Mouse (Mus musculus): ENCODE results near the gene Rnf212b. TPM values are rescaled to one million over a fixed set of nuclear protein-coding genes. Genes with fewer than 3 reads are reported as not detected.

The Rnf212b gene
- polyA plus RNA-seq, 1 experiment from 2014 or later: not detected

DNA sequence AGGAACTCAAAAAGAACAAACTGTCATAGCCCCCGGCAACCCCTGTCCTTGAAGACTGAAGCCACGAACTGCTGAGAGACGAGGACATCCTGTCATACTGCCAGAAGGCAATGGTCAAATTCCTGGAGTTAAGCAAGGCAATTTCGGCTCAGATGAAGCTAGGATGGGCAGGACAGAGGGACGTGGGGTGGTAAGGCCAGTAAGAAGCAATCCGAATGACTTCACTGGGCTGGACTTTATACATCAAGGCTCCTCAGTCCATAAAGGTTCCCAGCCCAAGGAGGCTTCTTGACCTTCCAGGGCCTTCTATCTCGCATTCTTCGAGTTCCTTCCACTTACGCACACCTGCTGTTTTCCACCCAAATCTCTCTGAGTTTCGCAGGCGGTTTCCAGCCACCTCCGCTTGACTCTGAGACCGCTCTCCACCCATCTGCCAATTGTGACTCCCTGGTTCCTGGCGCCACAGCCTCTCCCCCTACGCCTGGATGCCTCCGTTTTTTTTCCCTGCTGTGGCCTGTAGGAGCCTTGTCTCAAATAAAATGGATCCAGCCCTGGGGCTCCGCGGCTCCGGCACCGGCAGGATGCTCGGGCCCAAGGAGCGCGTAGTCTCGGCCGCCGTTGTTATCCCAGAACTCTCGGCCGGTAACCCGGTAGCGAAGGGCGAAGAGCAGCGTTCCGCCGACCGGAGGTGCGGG lies 62.0 kb downstream of the Rnf212b start:
- WGBS: 2% methylated on average over 36 of the region's 36 CpGs

DNA sequence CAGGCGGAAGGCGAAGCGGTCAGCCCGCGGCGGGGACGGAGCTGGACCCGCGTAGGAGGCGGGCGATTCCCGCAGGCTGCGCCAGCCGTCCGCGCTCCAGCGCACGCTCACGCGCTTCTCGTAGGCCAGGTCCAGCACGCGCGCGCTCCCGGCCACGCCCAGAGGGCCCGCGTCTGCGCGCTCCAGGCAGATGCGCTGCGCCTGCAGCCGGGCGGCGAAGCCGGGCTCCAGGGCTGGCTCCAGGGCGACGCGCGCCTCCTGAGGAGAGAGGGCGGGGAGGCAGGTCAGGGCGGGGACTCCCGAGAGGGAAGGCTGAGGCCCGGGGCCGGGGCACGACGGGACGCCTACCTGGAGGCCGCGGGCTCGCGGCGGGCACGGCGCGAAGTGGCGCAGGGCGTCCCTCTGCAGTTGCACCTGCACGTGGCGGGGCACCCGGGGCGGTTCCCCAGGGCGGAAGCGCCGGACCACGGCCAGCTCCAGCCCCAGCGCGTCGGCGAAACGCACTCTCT lies 62.7 kb downstream of the Rnf212b start:
- peak; percentile 93 for ATAC-seq (ENCODE audit: low read depth)
- H3K9ac ChIP-seq (replicated peaks; ENCODE audit: low read depth, low read length): peak overlapping the region; percentile 95
- WGBS: under 1% methylated on average over 51 of the region's 72 CpGs

More for the DNA sequence above, 62.0 kb downstream of the Rnf212b start:
- Histone ChIP-seq H3K9me3 (ENCODE audit: control insufficient read depth, low read length) (no peaks in the 10 kb centered on the region), H3K36me3 (ENCODE audit: control insufficient read depth, insufficient read depth, low read length) (no peaks in the 10 kb centered on the region), H3K27me3 (ENCODE audit: control insufficient read depth, insufficient read depth, low read length) (no peaks in the 10 kb centered on the region), H3K27ac (ENCODE audit: low read depth, low read length) (peak overlapping the region; percentile 93), H3K4me3 (ENCODE audit: low read depth, low read length) (peak overlapping the region; percentile 82), H3K4me1 (ENCODE audit: control insufficient read depth, insufficient read depth, low read length) (peaks cover 8% of the 10 kb centered on the region), H3K9ac (replicated peaks; ENCODE audit: low read depth, low read length) (peak overlapping the region; percentile 95), H3K4me2 (ENCODE audit: low read depth, low read length) (peak overlapping the region; percentile 89)
- ATAC-seq (ENCODE audit: low read depth): peak; percentile 57

DNA sequence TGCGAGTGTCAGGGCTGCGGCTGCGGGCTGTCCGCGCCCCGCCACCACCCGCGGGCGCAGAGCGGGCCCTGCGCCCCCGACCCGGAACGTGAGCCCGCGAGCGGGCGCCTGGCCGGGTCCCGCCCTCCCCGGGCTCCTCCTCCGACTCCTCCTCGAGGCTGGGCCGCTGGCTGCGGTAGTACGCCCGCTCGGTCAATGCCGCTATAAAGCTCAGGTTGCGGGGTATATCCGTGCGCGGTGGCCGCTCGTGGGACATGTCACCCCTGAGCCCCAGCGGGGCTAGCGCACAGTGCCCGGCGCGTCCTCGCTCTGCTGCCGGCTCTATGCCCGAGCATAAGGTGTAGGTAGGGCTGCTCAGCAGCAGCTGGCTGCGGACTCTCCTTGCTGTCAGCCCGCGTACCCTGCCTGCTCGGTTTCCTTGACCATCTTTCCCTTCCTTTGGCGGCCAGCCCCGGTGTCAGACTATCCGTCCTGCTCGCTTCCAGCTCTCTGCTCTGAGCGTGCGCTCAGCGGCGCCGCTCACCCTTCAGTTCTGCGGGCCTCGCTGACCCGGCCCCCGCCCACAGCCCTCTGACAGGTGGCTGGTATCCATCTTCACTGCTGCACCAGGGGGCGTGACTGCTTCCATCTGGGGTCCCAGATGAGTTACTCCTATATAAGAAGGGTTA lies 63.2 kb downstream of the Rnf212b start, which contains the start of gene Ppp1r3e:
Gene Ppp1r3e, minus strand, starts transcription at position 503 of the 668 bp plus-strand sequence.
- Histone ChIP-seq H3K9me3 (ENCODE audit: control insufficient read depth, low read length) (no peaks in the 10 kb centered on the region), H3K4me2 (ENCODE audit: low read depth, low read length) (peak within 1 kb of the TSS; percentile 89), H3K4me3 (ENCODE audit: low read depth, low read length) (peak within 1 kb of the TSS; percentile 82), H3K36me3 (ENCODE audit: control insufficient read depth, insufficient read depth, low read length) (no peaks in the 10 kb centered on the region), H3K4me1 (ENCODE audit: control insufficient read depth, insufficient read depth, low read length) (peaks cover 8% of the 10 kb centered on the region), H3K27ac (ENCODE audit: low read depth, low read length) (peak within 1 kb of the TSS; percentile 93), H3K9ac (replicated peaks; ENCODE audit: low read depth, low read length) (peak within 1 kb of the TSS; percentile 95), H3K27me3 (ENCODE audit: control insufficient read depth, insufficient read depth, low read length) (no peaks in the 10 kb centered on the region)
- ATAC-seq (ENCODE audit: low read depth): peak; percentile 79
- under 1% methylated on average over 52 of the region's 61 CpGs for WGBS

More for the DNA sequence above, 62.7 kb downstream of the Rnf212b start:
- Histone ChIP-seq H3K4me1 (ENCODE audit: control insufficient read depth, insufficient read depth, low read length) (peaks cover 8% of the 10 kb centered on the region), H3K4me2 (ENCODE audit: low read depth, low read length) (peak overlapping the region; percentile 89), H3K27ac (ENCODE audit: low read depth, low read length) (peak overlapping the region; percentile 93), H3K4me3 (ENCODE audit: low read depth, low read length) (peak overlapping the region; percentile 82), H3K36me3 (ENCODE audit: control insufficient read depth, insufficient read depth, low read length) (no peaks in the 10 kb centered on the region), H3K27me3 (ENCODE audit: control insufficient read depth, insufficient read depth, low read length) (no peaks in the 10 kb centered on the region), H3K9me3 (ENCODE audit: control insufficient read depth, low read length) (no peaks in the 10 kb centered on the region)

DNA sequence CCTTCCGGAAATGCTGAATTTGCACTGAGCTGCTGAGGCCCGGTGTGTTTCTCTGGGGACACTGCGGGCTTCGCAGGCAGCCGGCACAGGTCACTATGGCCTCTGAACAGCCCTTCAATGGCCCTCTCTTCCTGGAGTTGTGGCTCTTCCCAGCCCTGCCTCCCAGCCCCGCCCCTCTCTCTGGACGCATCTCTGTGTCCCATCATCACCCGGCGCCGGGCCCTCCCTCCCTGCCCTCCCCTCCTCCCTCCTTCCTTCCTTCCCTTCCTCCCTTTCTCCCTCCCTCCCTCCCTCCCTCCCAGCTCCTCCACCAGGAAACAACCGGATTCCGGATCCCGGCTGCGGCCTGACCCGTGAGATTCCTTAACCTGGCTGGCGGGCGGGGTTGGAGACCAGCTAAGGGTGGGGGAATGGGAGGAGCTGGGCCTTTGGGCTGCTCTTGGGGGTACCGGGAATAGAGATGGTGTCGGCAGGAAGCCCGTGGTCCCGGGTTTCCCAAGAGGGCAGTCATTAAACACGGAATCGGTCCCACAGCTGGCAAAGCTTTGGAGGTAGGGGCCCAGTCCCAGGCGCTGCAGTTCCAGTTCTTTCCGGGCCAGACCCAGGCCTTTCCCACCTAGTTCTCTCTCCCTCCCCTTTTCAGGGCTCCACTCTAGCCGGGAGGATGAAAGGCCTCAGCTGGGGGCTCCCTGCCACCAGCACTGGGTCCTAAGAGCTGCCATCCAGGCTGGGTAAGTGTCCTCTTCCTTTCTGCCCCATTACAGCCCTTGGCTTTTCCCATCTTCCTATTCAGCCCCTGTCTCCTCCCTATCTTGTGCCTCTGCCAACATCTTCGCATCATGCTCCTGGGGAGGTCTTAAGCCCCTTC lies 69.4 kb downstream of the Rnf212b start, which contains the start of the genes Bcl2l2 and Gm20521:
Gene Bcl2l2, plus strand, starts transcription at position 224 of the 868 bp plus-strand sequence.
Gene Gm20521, plus strand, starts transcription at position 288 of the 868 bp plus-strand sequence.
- 0% methylated on average over 27 of the region's 27 CpGs for WGBS
- H3K36me3 ChIP-seq (ENCODE audit: control insufficient read depth, insufficient read depth, low read length): no peaks in the 10 kb centered on the region; the same call in 1 of the 2 replicates
- H3K27ac ChIP-seq (ENCODE audit: low read depth, low read length): peak within 1 kb of the TSS; percentile 90
- H3K4me2 ChIP-seq (ENCODE audit: low read depth, low read length): peak within 1 kb of the TSS; percentile 80
- peak within 1 kb of the TSS; percentile 85 for H3K9ac ChIP-seq (replicated peaks; ENCODE audit: low read depth, low read length)
- no peaks in the 10 kb centered on the region for H3K27me3 ChIP-seq (ENCODE audit: control insufficient read depth, insufficient read depth, low read length)
- H3K4me1 ChIP-seq (ENCODE audit: control insufficient read depth, insufficient read depth, low read length): peaks cover 12% of the 10 kb centered on the region
- H3K4me3 ChIP-seq (ENCODE audit: low read depth, low read length): peak within 1 kb of the TSS; percentile 69
- peak; percentile 91 for ATAC-seq (ENCODE audit: low read depth)
- no peaks in the 10 kb centered on the region for H3K9me3 ChIP-seq (ENCODE audit: control insufficient read depth, low read length)

DNA sequence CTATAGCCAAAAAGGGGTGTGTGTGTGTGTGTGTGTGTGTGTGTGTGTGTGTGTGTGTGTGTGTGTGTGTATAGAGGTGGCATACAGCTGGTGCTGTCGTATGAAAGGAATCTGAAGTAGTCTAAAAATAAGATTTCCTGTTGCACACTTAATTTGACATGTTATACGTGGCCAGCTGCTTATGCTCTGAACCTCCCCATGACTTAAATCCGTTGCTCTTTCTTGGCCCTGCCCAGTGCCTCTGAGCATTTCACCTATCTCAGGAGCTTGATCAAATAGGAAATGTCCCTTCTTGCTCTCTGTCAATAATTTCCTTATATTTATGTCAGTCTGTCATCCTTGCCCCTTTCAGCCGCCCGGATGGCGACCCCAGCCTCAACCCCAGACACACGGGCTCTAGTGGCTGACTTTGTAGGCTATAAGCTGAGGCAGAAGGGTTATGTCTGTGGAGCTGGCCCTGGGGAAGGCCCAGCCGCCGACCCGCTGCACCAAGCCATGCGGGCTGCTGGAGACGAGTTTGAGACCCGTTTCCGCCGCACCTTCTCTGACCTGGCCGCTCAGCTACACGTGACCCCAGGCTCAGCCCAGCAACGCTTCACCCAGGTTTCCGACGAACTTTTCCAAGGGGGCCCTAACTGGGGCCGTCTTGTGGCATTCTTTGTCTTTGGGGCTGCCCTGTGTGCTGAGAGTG lies 70.2 kb downstream of the Rnf212b start:
- H3K27me3 ChIP-seq (ENCODE audit: control insufficient read depth, insufficient read depth, low read length): no peaks in the 10 kb centered on the region
- H3K27ac ChIP-seq (ENCODE audit: low read depth, low read length): peak overlapping the region; percentile 90
- H3K4me3 ChIP-seq (ENCODE audit: low read depth, low read length): peak overlapping the region; percentile 69
- H3K4me1 ChIP-seq (ENCODE audit: control insufficient read depth, insufficient read depth, low read length): peaks cover 12% of the 10 kb centered on the region
- 27% methylated on average over 21 of the region's 21 CpGs for WGBS
- H3K36me3 ChIP-seq (ENCODE audit: control insufficient read depth, insufficient read depth, low read length): no peaks in the 10 kb centered on the region; the same call in 1 of the 2 replicates
- peak overlapping the region; percentile 80 for H3K4me2 ChIP-seq (ENCODE audit: low read depth, low read length)
- no peaks in the 10 kb centered on the region for H3K9me3 ChIP-seq (ENCODE audit: control insufficient read depth, low read length)
- peak overlapping the region; percentile 85 for H3K9ac ChIP-seq (replicated peaks; ENCODE audit: low read depth, low read length)
- peak; percentile 3; the same call in 1 of the 2 replicates for ATAC-seq (ENCODE audit: low read depth)

DNA sequence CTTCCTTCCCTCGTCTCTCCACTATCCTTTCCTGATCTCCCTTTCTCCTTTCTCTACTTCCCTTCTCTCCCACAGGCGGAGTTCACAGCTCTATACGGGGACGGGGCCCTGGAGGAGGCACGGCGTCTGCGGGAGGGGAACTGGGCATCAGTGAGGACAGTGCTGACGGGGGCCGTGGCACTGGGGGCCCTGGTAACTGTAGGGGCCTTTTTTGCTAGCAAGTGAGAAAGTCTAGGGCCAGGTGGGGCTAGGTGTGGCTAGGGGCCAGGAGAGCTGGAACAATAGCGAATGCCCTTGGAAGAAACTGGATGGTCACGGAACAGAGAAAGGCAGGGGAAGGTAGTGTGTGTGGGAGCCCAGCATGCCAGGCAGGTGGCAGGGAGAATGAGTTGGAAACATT lies 71.4 kb downstream of the Rnf212b start:
- no peak overlapping the region for H3K4me3 ChIP-seq (ENCODE audit: low read depth, low read length)
- no peaks in the 10 kb centered on the region for H3K27me3 ChIP-seq (ENCODE audit: control insufficient read depth, insufficient read depth, low read length)
- no peak for ATAC-seq (ENCODE audit: low read depth)
- no peak overlapping the region; the same call in 1 of the 2 replicates for H3K4me2 ChIP-seq (ENCODE audit: low read depth, low read length)
- no peak overlapping the region for H3K9ac ChIP-seq (replicated peaks; ENCODE audit: low read depth, low read length)
- H3K36me3 ChIP-seq (ENCODE audit: control insufficient read depth, insufficient read depth, low read length): no peaks in the 10 kb centered on the region; the same call in 1 of the 2 replicates
- no peaks in the 10 kb centered on the region for H3K9me3 ChIP-seq (ENCODE audit: control insufficient read depth, low read length)
- H3K27ac ChIP-seq (ENCODE audit: low read depth, low read length): no peak overlapping the region
- peaks cover 12% of the 10 kb centered on the region for H3K4me1 ChIP-seq (ENCODE audit: control insufficient read depth, insufficient read depth, low read length)
- WGBS: 91% methylated on average over 11 of the region's 11 CpGs

DNA sequence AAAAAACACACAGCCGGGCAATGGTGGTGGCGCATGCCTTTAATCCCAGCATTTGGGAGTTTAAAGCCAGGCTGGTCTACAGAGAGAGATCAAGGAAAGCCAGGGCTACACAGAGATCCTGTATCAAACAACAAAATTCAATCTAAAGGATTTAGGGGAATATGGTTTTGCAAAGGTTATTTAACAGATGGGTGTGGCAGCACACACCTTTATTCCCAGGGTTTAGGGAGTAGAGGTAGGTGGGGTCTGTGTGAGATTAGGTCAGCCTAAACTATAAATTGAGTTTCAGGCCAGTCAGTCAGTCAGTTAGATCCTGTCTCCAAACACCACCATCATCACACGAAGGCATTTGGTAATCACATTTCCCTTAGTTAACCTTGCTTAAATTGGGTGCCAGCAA lies 78.3 kb downstream of the Rnf212b start, which contains the start of gene Pabpn1:
Gene Pabpn1, plus strand, starts transcription at position 301 of the 400 bp plus-strand sequence.
- peak within 1 kb of the TSS; percentile 43 for H3K4me2 ChIP-seq (ENCODE audit: low read depth, low read length)
- WGBS: 96% methylated on average over 3 of the region's 3 CpGs
- H3K27me3 ChIP-seq (ENCODE audit: control insufficient read depth, insufficient read depth, low read length): no peaks in the 10 kb centered on the region
- H3K4me1 ChIP-seq (ENCODE audit: control insufficient read depth, insufficient read depth, low read length): 0 out of 2 replicates have a peak, but pooled peaks cover 9% of the 10 kb centered on the region
- H3K9ac ChIP-seq (replicated peaks; ENCODE audit: low read depth, low read length): no peak within 1 kb of the TSS; the same call in 1 of the 2 replicates
- no peak for ATAC-seq (ENCODE audit: low read depth)
- H3K36me3 ChIP-seq (ENCODE audit: control insufficient read depth, insufficient read depth, low read length): peaks cover 17% of the 10 kb centered on the region
- H3K4me3 ChIP-seq (ENCODE audit: low read depth, low read length): peak within 1 kb of the TSS; percentile 97
- peak within 1 kb of the TSS; percentile 82 for H3K27ac ChIP-seq (ENCODE audit: low read depth, low read length)
- no peaks in the 10 kb centered on the region for H3K9me3 ChIP-seq (ENCODE audit: control insufficient read depth, low read length)

Data from neural tube, embryonic 14.5 days (tissue).